Mouse (Mus musculus): Measurements from ENCODE around the gene Efcab6. TPM values are rescaled to one million over a fixed set of nuclear protein-coding genes. Genes with fewer than 3 reads are reported as not detected.

Gene Efcab6
- total and polyA plus RNA-seq, 2 experiments from 2014 or later = 0.52 to 1.6 TPM

- H3K4me1 ChIP-seq (ENCODE audit: insufficient read depth, low read length) = peaks cover 3% of the 10 kb centered on the region; the same call in 1 of the 2 replicates
- ATAC-seq (no peak), DNase-seq (ENCODE audit: low spot score) (no peak)
- no peak for TF ChIP-seq CTCF (IDR thresholded peaks at IDR 0.05; ENCODE audit: low read depth)
- H3K36me3 ChIP-seq (ENCODE audit: insufficient read depth, low read length) = no peaks in the 10 kb centered on the region
- no peaks in the 10 kb centered on the region for H3K27me3 ChIP-seq (ENCODE audit: insufficient read depth, low read length)
- no peak overlapping the region for H3K4me2 ChIP-seq (ENCODE audit: low read depth, low read length)
- H3K4me3 ChIP-seq (ENCODE audit: low read length) = no peak overlapping the region
- no peak overlapping the region for H3K9ac ChIP-seq (replicated peaks; ENCODE audit: low read length)
- 66% methylated on average over 7 of the region's 7 CpGs for WGBS
- H3K9me3 ChIP-seq (ENCODE audit: low read length) = no peaks in the 10 kb centered on the region; the same call in 1 of the 2 replicates
- H3K27ac ChIP-seq = no peak overlapping the region
Measured at GRCm38 (mm10) chr15:84049570-84049969, 15.6 kb downstream of the Efcab6 start.

DNA sequence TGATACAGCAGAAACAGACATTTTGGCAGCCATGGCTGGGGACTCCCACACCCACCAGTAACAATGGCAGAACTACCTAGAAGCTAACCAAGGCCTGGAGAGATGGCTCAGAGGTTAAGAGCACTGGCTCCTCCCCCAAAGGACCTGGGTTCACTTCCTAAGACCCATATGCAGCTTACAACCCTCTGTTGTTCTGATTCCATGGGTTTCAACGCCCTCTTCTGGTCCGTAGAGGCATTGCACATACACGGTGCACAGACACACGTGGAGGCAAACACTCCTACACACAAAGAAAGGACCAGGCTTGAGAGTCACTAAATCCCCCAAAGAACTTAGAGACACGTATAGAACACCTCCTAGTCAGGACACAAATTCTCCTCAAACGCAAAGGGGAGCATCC is 19.6 kb downstream of the Efcab6 start:
- TF ChIP-seq CTCF (IDR thresholded peaks at IDR 0.05; ENCODE audit: low read depth) = no peak
- no peak overlapping the region for H3K9ac ChIP-seq (replicated peaks; ENCODE audit: low read length)
- no peaks in the 10 kb centered on the region; the same call in 1 of the 2 replicates for H3K9me3 ChIP-seq (ENCODE audit: low read length)
- no peak overlapping the region for H3K4me3 ChIP-seq (ENCODE audit: low read length)
- no peaks in the 10 kb centered on the region for H3K36me3 ChIP-seq (ENCODE audit: insufficient read depth, low read length)
- no peaks in the 10 kb centered on the region for H3K4me1 ChIP-seq (ENCODE audit: insufficient read depth, low read length)
- H3K4me2 ChIP-seq (ENCODE audit: low read depth, low read length) = no peak overlapping the region
- no peak for ATAC-seq
- DNase-seq (ENCODE audit: low spot score) = no peak
- H3K27ac ChIP-seq = no peak overlapping the region
- 93% methylated on average over 6 of the region's 6 CpGs for WGBS
- no peaks in the 10 kb centered on the region for H3K27me3 ChIP-seq (ENCODE audit: insufficient read depth, low read length)

DNA sequence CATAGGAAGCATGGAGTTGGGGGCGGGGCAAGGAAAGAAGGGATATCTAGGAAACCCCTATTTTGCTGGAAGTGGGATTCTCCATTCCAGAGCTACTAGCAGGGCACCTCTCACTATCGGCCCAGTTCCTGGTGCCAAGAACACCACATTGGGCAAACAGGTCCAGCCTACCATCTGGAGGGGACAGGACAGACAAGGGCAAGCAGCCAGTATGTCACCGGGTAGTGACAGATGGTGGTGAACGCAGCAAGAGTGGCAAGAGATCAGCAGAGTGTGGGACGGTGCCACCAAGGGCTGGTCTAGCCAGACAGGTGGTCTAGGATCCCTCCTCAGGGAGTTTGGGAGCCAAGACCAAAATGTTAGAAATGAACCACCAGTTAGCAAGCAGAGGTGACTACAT is 28.1 kb downstream of the Efcab6 start:
- no peaks in the 10 kb centered on the region for H3K36me3 ChIP-seq (ENCODE audit: insufficient read depth, low read length)
- no peak overlapping the region for H3K4me3 ChIP-seq (ENCODE audit: low read length)
- H3K4me1 ChIP-seq (ENCODE audit: insufficient read depth, low read length) = no peaks in the 10 kb centered on the region; the same call in 1 of the 2 replicates
- DNase-seq (ENCODE audit: low spot score) (peak; percentile 76), ATAC-seq (peak; percentile 78)
- no peak overlapping the region for H3K9ac ChIP-seq (replicated peaks; ENCODE audit: low read length)
- WGBS = 62% methylated on average over 5 of the region's 5 CpGs
- H3K9me3 ChIP-seq (ENCODE audit: low read length) = no peaks in the 10 kb centered on the region
- no peak for TF ChIP-seq CTCF (IDR thresholded peaks at IDR 0.05; ENCODE audit: low read depth)
- no peak overlapping the region for H3K27ac ChIP-seq
- no peak overlapping the region for H3K4me2 ChIP-seq (ENCODE audit: low read depth, low read length)
- no peaks in the 10 kb centered on the region for H3K27me3 ChIP-seq (ENCODE audit: insufficient read depth, low read length)

- ATAC-seq = no peak
- no peak overlapping the region for H3K4me3 ChIP-seq (ENCODE audit: low read length)
- H3K9ac ChIP-seq (replicated peaks; ENCODE audit: low read length) = no peak overlapping the region
- 45% methylated on average over 8 of the region's 8 CpGs for WGBS
- DNase-seq (ENCODE audit: low spot score) = no peak
- no peaks in the 10 kb centered on the region for H3K36me3 ChIP-seq (ENCODE audit: insufficient read depth, low read length)
- no peak overlapping the region for H3K4me2 ChIP-seq (ENCODE audit: low read depth, low read length)
- no peak overlapping the region for H3K27ac ChIP-seq
- H3K27me3 ChIP-seq (ENCODE audit: insufficient read depth, low read length) = no peaks in the 10 kb centered on the region
- H3K4me1 ChIP-seq (ENCODE audit: insufficient read depth, low read length) = no peaks in the 10 kb centered on the region
- H3K9me3 ChIP-seq (ENCODE audit: low read length) = no peaks in the 10 kb centered on the region
- TF ChIP-seq CTCF (IDR thresholded peaks at IDR 0.05; ENCODE audit: low read depth) = no peak; the same call in 1 of the 2 replicates
Measured at GRCm38 (mm10) chr15:84025651-84026050, 39.5 kb downstream of the Efcab6 start.

DNA sequence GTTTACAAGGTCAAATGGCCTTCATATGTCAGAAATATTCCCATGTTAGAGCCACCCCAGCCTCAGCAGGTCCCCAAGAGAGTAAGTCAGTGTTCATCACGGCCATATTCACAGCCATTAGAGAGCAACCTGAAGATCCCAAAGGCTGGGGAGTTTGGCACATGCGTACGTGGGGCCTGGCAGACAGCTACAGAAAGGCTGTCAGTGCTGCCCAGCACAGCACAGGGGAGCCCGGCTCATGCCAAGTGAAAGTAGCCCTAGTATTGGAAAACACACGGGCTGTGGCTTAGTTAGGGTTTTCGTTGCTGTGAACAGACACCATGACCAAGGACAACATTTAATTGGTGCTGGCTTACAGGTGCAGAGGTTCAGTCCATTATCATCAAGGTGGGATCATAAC is 40.3 kb downstream of the Efcab6 start:
- H3K9me3 ChIP-seq (ENCODE audit: low read length) = no peaks in the 10 kb centered on the region
- WGBS = 58% methylated on average over 6 of the region's 6 CpGs
- H3K36me3 ChIP-seq (ENCODE audit: insufficient read depth, low read length) = no peaks in the 10 kb centered on the region
- no peak for TF ChIP-seq CTCF (IDR thresholded peaks at IDR 0.05; ENCODE audit: low read depth)
- H3K27ac ChIP-seq = no peak overlapping the region
- ATAC-seq = no peak
- H3K4me1 ChIP-seq (ENCODE audit: insufficient read depth, low read length) = no peaks in the 10 kb centered on the region
- DNase-seq (ENCODE audit: low spot score) = peak; percentile 32
- no peak overlapping the region for H3K4me2 ChIP-seq (ENCODE audit: low read depth, low read length)
- H3K27me3 ChIP-seq (ENCODE audit: insufficient read depth, low read length) = no peaks in the 10 kb centered on the region
- no peak overlapping the region for H3K4me3 ChIP-seq (ENCODE audit: low read length)
- no peak overlapping the region for H3K9ac ChIP-seq (replicated peaks; ENCODE audit: low read length)

- ATAC-seq (no peak), DNase-seq (ENCODE audit: low spot score) (no peak)
- no peak overlapping the region for H3K27ac ChIP-seq
- no peak overlapping the region for H3K4me3 ChIP-seq (ENCODE audit: low read length)
- H3K4me1 ChIP-seq (ENCODE audit: insufficient read depth, low read length) = no peaks in the 10 kb centered on the region
- TF ChIP-seq CTCF (IDR thresholded peaks at IDR 0.05; ENCODE audit: low read depth) = 0 out of 2 replicates have a peak, but pooled peaks have one; percentile 20
- no peaks in the 10 kb centered on the region for H3K36me3 ChIP-seq (ENCODE audit: insufficient read depth, low read length)
- no peak overlapping the region for H3K9ac ChIP-seq (replicated peaks; ENCODE audit: low read length)
- H3K4me2 ChIP-seq (ENCODE audit: low read depth, low read length) = no peak overlapping the region
- no peaks in the 10 kb centered on the region for H3K9me3 ChIP-seq (ENCODE audit: low read length)
- no peaks in the 10 kb centered on the region for H3K27me3 ChIP-seq (ENCODE audit: insufficient read depth, low read length)
- WGBS = 62% methylated on average over 17 of the region's 17 CpGs
Measured at GRCm38 (mm10) chr15:84009366-84010083, 55.7 kb downstream of the Efcab6 start.

DNA sequence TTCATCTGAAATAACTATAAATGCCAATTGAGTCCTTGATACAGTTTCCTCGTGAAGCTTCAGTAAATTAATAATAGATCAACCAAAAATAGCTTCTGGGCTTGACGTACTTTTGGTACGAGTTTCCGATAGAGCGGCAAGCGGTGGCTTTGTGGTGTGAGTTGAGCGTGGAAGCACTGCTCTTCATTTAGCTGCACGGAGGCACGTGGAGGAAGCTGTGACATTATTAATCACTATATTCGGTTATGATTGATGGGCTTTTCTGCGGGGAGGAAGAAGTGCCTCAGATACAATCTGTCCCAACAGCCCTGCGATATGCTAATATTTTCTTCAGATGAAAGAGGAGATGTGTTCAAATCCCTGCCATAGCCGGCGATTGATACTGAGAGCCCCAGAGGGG is 60.9 kb downstream of the Efcab6 start:
- no peak overlapping the region for H3K9ac ChIP-seq (replicated peaks; ENCODE audit: low read length)
- 79% methylated on average over 14 of the region's 14 CpGs for WGBS
- no peak for DNase-seq (ENCODE audit: low spot score)
- no peaks in the 10 kb centered on the region for H3K9me3 ChIP-seq (ENCODE audit: low read length)
- no peak overlapping the region for H3K27ac ChIP-seq
- no peaks in the 10 kb centered on the region for H3K27me3 ChIP-seq (ENCODE audit: insufficient read depth, low read length)
- H3K36me3 ChIP-seq (ENCODE audit: insufficient read depth, low read length) = no peaks in the 10 kb centered on the region
- H3K4me3 ChIP-seq (ENCODE audit: low read length) = no peak overlapping the region
- no peak for ATAC-seq
- H3K4me2 ChIP-seq (ENCODE audit: low read depth, low read length) = no peak overlapping the region
- no peak for TF ChIP-seq CTCF (IDR thresholded peaks at IDR 0.05; ENCODE audit: low read depth)
- no peaks in the 10 kb centered on the region for H3K4me1 ChIP-seq (ENCODE audit: insufficient read depth, low read length)
